Mouse (Mus musculus): ENCODE measurements around the gene Zfp750.

DNA sequence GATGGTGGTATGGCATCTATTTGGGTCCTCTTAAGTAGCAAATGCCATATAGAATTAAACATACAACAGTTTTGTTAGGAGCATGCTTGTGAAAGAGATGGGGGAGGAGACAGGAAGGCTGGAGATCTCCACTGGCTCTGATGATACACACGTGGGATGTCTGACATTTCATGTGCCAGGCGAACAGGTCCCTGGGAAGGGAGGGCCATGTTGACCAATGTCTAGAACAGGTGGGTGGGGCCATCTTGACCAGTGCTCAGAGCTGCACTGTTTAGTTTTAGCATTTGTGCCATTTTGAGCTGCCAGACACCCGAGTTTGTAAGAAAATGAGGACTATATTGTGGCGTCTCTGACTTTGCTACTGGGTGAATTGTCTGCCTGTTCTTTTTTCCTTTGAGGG is 10.7 kb downstream of the Zfp750 start:
- TF ChIP-seq KAT2A (conservative IDR thresholded peaks at IDR 0.05; ENCODE audit: low read depth, low read length) (no peak), CTCF (IDR thresholded peaks at IDR 0.05 in 2 of 3, conservative IDR thresholded peaks at IDR 0.05 in 1 of 3; ENCODE audit: control insufficient read depth in 1 of 3, insufficient read depth in 1 of 3, low read depth in 2 of 3, low read length in 3 of 3, poor library complexity in 1 of 3, severe bottlenecking in 1 of 3) (no peak), MAZ (IDR thresholded peaks at IDR 0.05; ENCODE audit: low read depth, low read length) (no peak), POLR2A (IDR thresholded peaks at IDR 0.05; ENCODE audit: control insufficient read depth in 1 of 2, insufficient read depth in 1 of 2, low read depth in 1 of 2, low read length in 2 of 2, poor library complexity in 1 of 2) (no peak), ETS1 (IDR thresholded peaks at IDR 0.05; ENCODE audit: low read depth, low read length) (no peak), USF2 (IDR thresholded peaks at IDR 0.05; ENCODE audit: borderline replicate concordance in 1 of 2, insufficient read depth in 1 of 2, low read depth in 1 of 2, low read length in 2 of 2) (no peak), HCFC1 (IDR thresholded peaks at IDR 0.05; ENCODE audit: low read depth, low read length) (no peak), TCF12 (IDR thresholded peaks at IDR 0.05; ENCODE audit: low read depth, low read length) (no peak), CHD2 (IDR thresholded peaks at IDR 0.05; ENCODE audit: low read length) (no peak), ELF1 (IDR thresholded peaks at IDR 0.05; ENCODE audit: low read depth, low read length) (no peak), NELFE (IDR thresholded peaks at IDR 0.05; ENCODE audit: low read depth, low read length) (no peak), MXI1 (IDR thresholded peaks at IDR 0.05; ENCODE audit: low read depth, low read length) (no peak), EP300 (IDR thresholded peaks at IDR 0.05; ENCODE audit: low read depth in 1 of 2, low read length in 2 of 2) (no peak)
